Mouse (Mus musculus) megakaryocyte progenitor cell, adult 5-6 weeks (primary cell): ENCODE results near the gene Hdac8. TPM values are rescaled to one million over a fixed set of nuclear protein-coding genes. Genes with fewer than 3 reads are reported as not detected.

Experiments
- total RNA-seq, 2 experiments: library from RNA; stranded (forward) in 1 of 2; stranded (reverse) in 1 of 2; fragments of 157-497, 149-512 nt in 1 of 2; fragments of 200-1000 nt in 1 of 2; gene quantifications; 2 replicates each; pipeline versions ENCODE4 v1.2.3 to v1.2.4; 2015 to 2017

Gene Hdac8
- total RNA-seq, 2 experiments from 2014 or later: 8.6 to 12.1 TPM

Other genes starting within 250 kb of the Hdac8 start
- gene Phka1, start 138.9 kb upstream of the Hdac8 start, total RNA-seq (2015): 2.1 and 3.4 TPM in 2 replicates
- gene Phka1, start 138.9 kb upstream of the Hdac8 start, total RNA-seq (2017): 2.1 and 2.4 TPM in 2 replicates
- not detected in 2 replicates for gene Gm3880, start 181.6 kb upstream of the Hdac8 start, total RNA-seq (2015)
- gene Gm3880, start 181.6 kb upstream of the Hdac8 start, total RNA-seq (2017): not detected in 2 replicates
- not detected in 2 replicates for gene Gm9112, start 202.3 kb upstream of the Hdac8 start, total RNA-seq (2015)
- not detected in 2 replicates for gene Gm9112, start 202.3 kb upstream of the Hdac8 start, total RNA-seq (2017)
- not detected in 2 replicates for gene Dmrtc1b, start 202.5 kb upstream of the Hdac8 start, total RNA-seq (2015)
- gene Dmrtc1b, start 202.5 kb upstream of the Hdac8 start, total RNA-seq (2017): not detected in 2 replicates